Mouse (Mus musculus): ENCODE data around the gene Reep6.

The Reep6 gene

GRCm38 (mm10) chr10:80329273-80330081 is at the start of gene Reep6, which contains the start of gene Pcsk4:
Gene Reep6 (plus strand): TSS chr10:80329953.
Gene Pcsk4 (minus strand): TSS chr10:80329498.
- peak; percentile 96 to 98 for DNase-seq (ENCODE audit: low spot score in 2 of 2)

GRCm38 (mm10) chr10:80281304-80281703 is 48.4 kb upstream of the Reep6 start:
- DNase-seq (ENCODE audit: low spot score in 2 of 2): no peak

- DNase-seq (ENCODE audit: low spot score in 2 of 2): no peak
These were observed 47.8 kb upstream of the Reep6 start for GRCm38 (mm10) chr10:80281921-80282371.

GRCm38 (mm10) chr10:80282481-80283441 is 47.0 kb upstream of the Reep6 start:
- DNase-seq (ENCODE audit: low spot score in 2 of 2): no peak

- DNase-seq (ENCODE audit: low spot score in 2 of 2): no peak
These were observed 44.3 kb upstream of the Reep6 start for GRCm38 (mm10) chr10:80285222-80286070.

- no peak for DNase-seq (ENCODE audit: low spot score in 2 of 2)
These were observed 41.7 kb upstream of the Reep6 start for GRCm38 (mm10) chr10:80288097-80288496.

- DNase-seq (ENCODE audit: low spot score in 2 of 2): no peak
These were observed 41.1 kb upstream of the Reep6 start for GRCm38 (mm10) chr10:80288657-80289056.

- DNase-seq (ENCODE audit: low spot score in 2 of 2): peak; percentile 70 to 93
These were observed 37.3 kb upstream of the Reep6 start, which contains the start of gene Rps15 for GRCm38 (mm10) chr10:80292251-80293146. Gene Rps15 (plus strand): TSS chr10:80292453.

- DNase-seq (ENCODE audit: low spot score in 2 of 2): no peak
These were observed 36.4 kb upstream of the Reep6 start for GRCm38 (mm10) chr10:80293325-80293724.

GRCm38 (mm10) chr10:80294311-80294710 is 35.4 kb upstream of the Reep6 start:
- DNase-seq (ENCODE audit: low spot score in 2 of 2): no peak

- no peak for DNase-seq (ENCODE audit: low spot score in 2 of 2)
These were observed 34.9 kb upstream of the Reep6 start for GRCm38 (mm10) chr10:80294788-80295303.

GRCm38 (mm10) chr10:80295618-80296425 is 33.9 kb upstream of the Reep6 start, which contains the start of gene Apc2:
Gene Apc2 (plus strand): TSS chr10:80295977.
- peak in 1 of 2 experiments; percentile 83 for DNase-seq (ENCODE audit: low spot score in 2 of 2)

- DNase-seq (ENCODE audit: low spot score in 2 of 2): no peak
These were observed 32.9 kb upstream of the Reep6 start for GRCm38 (mm10) chr10:80296824-80297223.

GRCm38 (mm10) chr10:80297526-80298133 is 32.1 kb upstream of the Reep6 start:
- DNase-seq (ENCODE audit: low spot score in 2 of 2): no peak

- peak; percentile 77 to 92 for DNase-seq (ENCODE audit: low spot score in 2 of 2)
These were observed 31.0 kb upstream of the Reep6 start for GRCm38 (mm10) chr10:80298571-80299281.

GRCm38 (mm10) chr10:80299301-80299700 is 30.5 kb upstream of the Reep6 start:
- no peak for DNase-seq (ENCODE audit: low spot score in 2 of 2)

- no peak for DNase-seq (ENCODE audit: low spot score in 2 of 2)
These were observed 29.9 kb upstream of the Reep6 start for GRCm38 (mm10) chr10:80299824-80300223.

GRCm38 (mm10) chr10:80300672-80301181 is 29.0 kb upstream of the Reep6 start:
- no peak for DNase-seq (ENCODE audit: low spot score in 2 of 2)

Measured in left cerebral cortex, adult 9 months (tissue).